Mouse (Mus musculus) forelimb bud, embryonic 11.5 days (tissue): ENCODE measurements around the gene Dnali1.

Experiments
- DNase-seq: peaks from one replicate; pipeline ENCODE4 v3.0.0-alpha.2; 2012; ENCODE audit warnings: low read depth, low spot score

Dnali1 gene

DNA sequence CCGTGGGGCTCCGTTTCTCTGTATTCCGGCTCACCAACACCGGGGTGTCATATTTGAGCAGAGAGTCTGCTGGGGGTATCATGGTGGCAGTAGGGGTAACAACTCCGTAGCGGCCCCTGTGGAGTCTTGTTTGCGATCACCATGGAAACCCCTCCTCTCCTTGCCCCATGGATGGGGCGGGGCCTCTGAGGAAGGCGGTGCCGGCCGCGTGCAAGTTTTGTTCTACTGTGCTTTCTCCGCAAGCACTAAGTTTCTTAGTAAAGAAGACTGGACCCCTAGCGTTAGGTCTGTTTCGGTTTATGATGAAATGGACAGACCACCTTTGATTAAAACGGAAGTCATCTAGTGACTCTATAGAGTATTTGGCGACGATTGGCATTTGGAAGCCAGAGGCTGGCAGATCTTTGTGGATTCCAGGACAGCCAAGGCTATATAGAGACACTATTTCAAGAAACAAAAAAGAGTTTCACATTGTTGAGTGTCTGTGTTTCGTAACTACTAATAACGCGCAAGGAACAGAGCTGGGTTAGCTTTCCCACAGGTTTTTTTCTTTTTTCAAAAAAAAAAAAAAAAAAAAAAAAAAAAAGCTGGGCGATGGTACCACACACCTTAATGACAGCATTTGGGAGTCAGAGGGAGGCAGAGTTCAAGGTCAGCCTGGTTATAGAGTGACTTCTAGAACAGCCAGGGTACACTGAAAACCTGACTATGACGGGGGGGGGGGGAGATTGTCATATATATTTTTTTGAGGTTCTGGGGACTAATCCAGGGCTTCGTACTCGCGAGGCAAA, at the start of gene Dnali1:
Dnali1 (minus strand) TSS at position 187 of the 791 bp plus-strand sequence.
- peak; percentile 53 for DNase-seq

DNA sequence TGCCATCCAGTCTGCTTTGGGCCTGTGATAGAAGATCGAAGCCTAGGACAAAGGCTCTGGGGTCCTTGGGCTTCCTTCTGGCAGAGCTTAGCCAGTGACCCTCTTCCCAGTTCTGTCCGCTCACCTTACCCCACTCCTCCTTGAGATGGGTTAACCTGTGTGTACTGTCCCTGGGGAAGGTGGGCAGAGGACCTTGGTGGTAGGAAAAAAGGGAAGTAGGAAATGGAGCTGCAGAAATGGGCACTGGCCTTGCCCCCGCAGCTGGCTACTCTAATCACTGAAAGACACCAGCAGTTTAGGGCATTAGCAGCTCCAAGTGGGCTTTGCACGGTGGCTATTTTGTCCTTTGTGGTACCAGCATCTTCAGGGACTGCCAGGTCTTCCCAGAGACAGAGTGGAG, 49.6 kb upstream of the Dnali1 start:
- DNase-seq, result no peak

DNA sequence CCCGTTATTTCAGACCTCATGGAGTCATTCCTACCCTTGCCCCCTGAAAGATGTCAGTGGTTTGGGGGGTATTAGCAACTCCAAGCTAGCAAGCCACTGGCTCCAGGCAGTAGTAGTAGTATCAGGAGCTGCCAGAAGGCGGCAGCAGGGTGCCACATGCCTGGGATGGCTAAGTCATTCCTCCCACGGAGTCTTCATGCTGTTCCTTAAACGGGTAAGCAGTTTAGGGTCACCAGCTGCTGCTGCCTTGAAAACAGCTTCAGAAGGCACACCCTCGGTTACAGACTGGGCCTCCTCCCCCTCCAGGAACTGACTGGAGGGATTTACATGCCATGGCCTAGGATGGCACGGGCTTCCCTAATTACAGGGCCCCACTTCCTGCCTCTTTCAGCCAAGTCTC, 49.1 kb upstream of the Dnali1 start:
- peak; percentile 86 for DNase-seq

DNA sequence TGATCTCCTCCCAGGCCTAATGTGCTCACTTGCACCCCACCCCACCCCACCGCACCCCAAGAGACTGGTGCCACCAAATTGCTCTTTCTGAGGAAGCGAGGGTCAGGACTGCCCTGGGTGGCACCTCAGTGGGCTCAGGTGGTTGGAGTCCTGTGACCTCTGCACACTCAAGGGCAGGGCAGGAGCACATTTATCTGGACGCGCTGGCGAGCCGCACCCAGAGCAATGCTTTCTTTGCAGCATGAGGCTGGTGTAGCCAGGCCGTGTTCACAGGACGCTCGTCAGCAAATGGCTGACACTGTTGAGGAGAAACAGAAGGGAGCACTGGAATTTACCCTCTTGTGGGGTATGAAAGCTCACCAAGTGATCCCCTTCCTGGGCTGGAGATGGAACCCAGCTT, 39.9 kb upstream of the Dnali1 start:
- no peak for DNase-seq

DNA sequence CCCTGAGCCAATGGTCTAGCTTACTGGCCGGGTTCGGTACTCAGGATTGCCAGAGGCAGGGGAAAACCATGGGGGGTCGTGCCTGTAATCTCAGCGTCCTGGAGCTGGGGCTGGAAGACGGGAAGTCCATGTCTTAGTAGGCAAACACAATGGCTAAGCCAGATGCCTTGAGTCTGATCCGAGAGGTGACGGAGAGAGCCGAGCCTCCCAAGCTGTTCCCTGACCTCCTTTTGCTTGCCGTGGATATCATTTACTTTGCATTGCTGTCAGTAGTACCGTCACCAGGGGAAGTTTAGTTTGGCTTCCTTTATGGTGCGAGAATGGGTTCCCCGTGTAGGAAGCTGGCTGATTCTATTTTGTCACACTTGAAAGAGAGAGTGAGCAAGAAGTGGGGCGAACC, 35.8 kb upstream of the Dnali1 start:
- DNase-seq, result no peak

DNA sequence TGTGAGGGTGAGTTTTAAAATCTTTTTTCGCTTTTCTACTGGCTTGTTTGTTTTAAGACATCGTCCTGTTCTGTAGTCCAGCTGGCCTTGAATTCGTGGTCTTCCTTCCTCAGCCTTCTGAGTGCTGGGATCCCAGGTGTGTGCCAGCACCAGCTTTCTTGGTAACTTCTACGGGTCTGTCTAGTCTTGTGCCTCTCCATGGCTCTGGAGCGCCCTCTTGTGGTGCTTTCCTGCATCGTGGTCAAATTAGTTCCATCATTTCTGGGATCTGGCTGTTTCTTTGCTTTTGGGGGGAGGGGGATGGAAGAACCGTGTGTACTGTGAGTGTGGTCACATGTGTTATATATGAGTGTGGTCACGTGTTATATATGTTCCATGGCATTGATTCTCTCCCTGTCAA, 34.0 kb upstream of the Dnali1 start:
- DNase-seq, result peak; percentile 88

DNA sequence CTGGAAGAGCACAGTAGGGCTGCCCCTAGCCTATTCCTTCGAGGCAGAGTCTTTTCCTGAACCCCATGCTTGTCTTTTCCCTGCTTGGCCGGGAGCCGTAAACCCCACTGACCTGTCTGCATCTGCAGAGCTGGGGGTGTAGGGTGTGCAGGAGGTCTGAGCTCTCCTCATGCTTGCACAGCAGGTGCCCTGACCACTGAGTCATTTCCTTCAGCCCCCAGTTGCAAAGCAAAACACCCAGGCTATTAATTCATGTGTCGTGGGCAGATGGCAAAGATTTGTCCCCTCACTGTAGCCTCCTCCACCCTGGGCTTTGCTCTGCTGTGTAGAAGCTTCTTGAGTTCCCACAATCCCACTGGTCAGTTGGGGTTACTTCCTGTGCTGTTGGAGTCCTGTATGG, 31.9 kb upstream of the Dnali1 start:
- no peak for DNase-seq

DNA sequence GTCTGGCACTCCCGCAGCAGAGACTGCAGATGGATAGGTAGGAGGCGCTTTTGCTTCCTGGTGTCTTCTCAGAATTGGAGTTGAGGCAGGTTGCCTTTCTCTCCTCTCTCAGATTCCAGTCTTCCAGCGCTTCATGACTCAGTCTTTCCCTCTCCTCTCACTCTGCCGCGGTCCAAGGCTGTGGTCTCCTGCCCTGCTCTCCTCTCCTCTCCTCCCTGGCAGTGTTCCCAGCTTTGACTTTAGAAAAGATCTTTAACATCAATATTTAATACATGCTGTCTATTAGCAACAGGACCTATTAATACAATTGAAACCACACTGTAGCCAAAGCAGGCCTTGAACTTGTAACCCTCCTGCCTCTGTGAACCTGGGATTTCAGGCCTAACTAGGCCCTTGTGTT, 30.6 kb upstream of the Dnali1 start:
- no peak for DNase-seq

DNA sequence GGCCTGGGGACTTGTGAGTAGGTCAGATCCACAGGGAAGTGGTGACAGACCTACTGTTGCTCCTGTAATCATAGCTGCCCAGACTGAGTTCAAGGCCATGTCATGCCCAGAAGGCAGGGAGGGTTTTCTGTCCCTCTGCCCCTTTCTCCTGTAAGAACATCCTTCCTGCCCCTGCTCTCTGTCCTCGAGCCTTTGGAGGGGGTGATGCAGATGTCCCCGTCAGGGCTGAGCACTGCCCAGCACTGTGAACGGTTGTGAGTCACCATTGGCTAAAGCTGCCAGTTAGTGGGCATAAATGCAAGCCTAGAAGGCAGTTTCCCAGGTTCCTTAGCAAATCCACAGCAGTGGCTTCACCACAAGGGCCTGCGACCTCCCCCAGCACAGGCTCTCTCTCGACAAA, 27.5 kb upstream of the Dnali1 start:
- DNase-seq, result no peak

DNA sequence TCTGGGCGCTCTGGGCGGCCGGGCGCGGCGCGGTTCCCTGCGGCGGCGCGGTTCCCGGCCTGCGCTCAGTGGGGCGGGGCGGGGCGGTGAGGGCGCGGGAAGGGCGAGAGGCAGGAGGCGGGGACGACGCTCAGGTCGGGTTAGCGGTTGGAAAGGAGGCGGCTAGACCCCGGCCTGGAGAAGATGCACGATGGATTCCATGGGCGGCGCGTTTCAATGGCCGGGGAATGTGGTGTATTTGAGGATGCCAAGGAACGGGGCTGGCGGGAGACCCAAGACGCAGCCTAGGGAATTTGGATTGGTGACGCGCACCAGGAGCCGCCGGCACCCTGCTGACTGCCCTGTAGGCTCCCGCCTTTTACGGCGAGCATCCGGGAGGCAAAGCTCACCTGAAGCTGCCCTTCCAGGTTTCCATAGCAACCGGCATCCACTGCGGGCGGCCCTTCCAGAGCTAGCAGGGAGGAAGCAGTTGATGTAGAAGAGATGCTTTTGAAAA, 19.9 kb upstream of the Dnali1 start:
- peak; percentile 68 for DNase-seq

DNA sequence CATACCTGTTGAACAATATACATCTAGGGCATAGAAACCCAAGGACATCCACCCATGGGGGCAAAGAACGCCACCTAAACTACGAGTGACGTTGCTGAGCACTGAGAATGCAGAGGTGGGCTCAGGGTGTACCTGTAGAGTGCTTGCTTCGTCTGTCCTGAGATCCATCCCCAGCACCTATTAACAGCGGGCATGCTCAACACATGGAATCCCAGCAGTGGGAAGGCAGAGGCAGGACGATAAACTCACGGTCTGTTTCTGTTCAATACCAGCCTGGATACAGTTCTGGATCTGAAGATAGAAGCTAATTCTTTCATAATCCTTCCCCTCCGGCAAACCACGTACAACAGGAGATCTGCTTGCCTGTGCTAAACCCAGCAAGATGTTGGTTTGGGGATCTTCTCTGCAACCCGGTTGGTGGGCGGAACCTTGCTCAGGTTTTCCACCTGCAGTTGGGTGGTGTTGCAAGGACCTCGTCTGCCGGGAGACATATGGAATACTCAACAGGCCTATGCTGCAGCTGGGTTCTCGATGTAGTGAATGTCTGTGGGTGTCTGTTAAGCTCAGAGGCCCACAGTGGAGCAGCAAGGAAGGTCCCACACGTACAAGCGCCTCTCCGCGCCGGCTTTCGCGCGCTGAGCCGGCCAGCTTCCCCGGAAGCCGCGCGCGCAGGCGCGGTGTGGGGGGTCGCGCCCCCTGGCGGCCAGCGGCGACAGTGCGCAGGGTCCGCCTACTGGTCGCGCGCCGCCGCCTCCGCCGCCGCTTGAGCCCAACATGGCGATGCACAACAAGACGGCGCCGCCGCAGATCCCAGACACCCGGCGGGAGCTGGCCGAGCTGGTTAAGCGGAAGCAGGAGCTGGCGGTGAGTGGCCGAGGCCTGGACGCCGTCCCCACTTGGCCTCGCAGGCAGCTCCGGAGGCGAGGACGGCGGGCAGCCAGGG, 19.2 kb upstream of the Dnali1 start, which contains the start of gene Meaf6:
Meaf6 (plus strand) TSS at position 732 of the 943 bp plus-strand sequence.
- DNase-seq, result peak; percentile 85

DNA sequence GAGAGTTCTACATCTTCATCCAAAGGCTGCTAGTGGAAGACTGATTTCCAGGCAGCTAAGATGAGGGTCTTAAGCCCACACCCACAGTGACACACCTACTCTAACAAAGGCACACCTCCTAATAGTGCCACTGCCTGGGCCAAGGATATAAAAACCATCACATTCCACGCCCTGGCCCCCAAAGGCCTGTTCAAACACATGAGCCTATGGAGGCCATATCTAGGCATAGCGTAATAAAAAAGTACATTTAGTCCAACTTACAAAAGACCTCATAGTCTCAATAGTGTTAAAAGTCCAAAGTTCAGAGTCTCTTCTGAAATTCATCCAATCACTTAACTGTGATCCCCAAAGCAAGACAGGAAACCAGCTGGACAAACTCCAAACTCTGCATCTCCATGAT, 13.2 kb upstream of the Dnali1 start:
- DNase-seq, result no peak

DNA sequence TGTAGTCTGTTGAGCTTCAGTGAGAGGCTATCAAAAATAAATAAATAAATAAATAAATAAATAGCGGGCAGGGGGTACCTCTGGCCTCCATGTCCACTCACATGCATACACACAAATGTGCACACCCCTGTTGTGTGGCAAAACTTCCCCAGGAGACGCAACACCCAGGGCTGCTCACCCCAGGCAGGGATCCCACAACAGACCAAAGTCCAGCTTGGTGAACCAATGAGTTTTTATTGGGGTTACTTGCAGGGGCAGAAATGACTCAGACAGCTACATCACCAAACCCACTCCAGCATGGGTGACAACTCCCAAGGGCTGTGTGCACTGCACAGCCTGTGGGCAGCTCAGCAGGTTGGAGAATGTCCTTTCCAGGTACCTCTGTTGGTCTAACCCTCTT, 12.2 kb upstream of the Dnali1 start:
- DNase-seq, result no peak

DNA sequence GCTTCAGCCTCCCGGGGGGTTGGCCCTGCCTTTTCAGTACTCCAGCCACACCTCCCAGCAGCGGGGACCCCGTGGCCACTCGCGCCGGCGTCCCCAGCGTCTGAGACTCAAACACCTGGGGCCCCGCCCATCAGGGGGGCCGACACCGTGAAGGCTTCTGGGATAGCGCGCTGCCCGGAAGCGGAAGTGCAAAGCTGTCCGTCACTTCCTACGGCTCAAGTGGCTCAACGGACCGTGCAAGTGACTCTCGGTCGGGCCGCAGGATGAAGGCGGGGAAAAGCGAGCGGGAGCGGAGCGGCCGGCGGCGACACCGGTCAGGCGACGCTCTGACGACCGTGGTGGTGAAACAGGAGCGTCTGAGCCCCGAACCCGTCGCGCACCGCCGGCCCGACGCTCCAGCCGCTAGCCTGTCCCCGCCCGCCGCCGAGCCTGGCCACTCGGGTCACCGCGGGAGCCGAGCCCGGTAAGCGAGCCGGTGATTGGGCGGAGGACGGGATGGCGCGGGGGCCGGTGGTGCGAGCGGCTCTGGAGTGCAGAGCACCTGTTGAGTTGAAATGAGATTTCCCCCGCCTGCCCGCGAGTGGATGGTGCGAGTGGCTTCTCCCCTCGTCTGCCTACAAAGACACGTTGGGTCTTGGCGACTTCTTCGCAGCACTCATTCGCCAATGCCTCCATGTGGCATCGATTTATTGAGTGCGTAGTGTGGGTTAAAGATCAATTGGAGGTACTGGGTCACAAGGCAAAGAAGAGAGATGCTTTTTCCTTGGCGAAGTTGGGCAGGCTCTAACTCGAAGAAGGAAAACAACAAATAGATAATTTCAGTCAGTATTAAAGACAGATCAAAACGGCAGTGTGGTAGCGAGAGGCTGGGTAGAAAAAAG, 1.2 kb upstream of the Dnali1 start, which contains the start of gene Snip1:
Snip1 (plus strand) TSS at position 183 of the 881 bp plus-strand sequence.
- DNase-seq, result peak; percentile 92

DNA sequence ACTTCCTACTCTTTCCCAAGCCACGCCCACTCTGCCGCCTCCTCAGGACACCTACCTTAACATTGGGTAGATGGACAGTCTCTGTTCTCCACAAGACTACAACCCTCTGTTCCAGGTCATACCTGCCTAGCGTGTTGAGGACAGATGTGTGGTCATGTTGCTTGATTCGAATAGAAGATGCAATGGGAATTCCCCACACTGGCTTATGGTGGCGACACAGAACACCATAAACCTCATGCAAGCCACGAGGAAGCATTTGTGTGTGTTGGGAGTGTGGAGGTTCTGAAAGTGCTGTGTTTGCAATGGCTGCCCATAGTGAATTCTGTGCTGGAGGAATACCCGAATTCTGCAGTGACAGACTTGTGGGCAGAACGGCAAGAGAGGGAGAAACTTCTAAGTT, 1.7 kb downstream of the Dnali1 start:
- DNase-seq, result no peak

DNA sequence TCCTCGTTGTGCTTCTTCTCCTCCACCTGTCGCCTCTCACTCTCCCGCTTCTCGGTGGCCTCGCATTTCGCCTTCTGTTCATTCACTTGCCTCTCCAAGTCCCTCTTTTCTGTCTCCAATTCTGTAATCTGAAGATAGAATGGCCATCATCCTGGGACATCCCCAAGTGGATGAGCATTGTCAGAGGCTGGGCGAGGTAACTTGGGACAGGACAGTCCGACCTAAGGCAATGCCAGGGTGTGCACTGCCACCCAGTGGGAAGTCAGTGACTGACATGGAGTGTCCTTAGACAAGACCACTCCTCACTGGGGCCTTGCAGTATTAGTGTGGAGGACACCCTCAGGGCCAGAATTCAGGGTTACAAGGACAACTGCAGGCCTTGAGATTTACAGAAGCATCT, 6.5 kb downstream of the Dnali1 start:
- peak; percentile 59 for DNase-seq

DNA sequence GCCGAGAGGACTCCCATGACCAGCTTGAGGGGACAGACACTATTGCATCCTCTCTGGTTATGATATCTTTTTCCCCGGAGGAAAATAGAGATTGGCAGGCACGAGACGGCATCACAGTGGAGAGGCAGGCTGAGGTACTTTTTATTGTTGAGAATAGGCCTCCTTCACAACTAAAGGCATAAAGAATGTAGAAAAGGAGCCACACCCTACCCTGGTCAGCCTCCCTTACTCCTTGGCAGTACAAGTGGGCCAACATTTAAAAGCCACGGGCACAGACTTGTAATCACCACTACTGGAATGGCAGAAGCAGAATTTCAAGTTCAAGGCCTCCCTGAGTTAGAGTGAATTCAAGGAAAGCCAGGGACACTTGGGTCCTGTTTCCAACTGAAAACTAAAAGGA, 7.5 kb downstream of the Dnali1 start:
- no peak for DNase-seq

DNA sequence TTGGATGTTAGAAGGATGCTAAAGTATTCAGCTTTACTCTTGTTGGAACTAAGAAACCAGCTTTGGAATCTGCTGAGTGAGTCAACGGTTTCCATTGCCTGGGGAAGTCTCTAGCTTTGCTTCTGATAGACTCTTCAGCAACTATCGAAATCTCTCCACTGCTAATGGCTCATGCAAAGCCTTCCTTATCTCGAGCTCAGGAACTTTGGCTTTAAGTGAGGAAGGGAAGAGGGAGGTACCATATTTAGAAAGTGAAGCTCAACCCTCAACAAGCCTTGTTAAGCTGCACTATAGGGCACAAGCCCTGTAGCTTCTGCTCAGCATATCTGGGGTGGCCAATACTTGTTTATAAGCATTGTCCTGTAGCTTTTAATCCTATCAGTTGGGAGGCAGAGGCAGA, 8.2 kb downstream of the Dnali1 start:
- no peak for DNase-seq

DNA sequence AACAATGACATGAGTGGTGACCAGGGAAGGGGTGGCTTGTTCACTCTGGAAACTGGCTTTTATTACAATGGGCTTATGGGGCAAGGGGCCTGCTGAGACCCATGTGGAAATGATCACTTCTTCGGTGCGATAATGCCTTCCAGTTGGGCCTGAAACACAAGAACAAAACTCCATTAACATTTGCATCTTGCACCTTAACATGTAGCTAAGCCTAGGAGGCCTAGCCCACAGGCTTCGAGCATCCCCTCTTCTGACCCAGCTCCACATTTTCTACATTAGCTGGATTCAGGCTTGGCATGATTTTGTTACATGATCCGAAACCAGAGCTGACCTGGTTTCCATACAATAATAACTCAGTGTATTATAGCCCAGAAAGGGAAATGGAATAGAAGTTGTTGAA, 9.0 kb downstream of the Dnali1 start:
- peak; percentile 61 for DNase-seq

DNA sequence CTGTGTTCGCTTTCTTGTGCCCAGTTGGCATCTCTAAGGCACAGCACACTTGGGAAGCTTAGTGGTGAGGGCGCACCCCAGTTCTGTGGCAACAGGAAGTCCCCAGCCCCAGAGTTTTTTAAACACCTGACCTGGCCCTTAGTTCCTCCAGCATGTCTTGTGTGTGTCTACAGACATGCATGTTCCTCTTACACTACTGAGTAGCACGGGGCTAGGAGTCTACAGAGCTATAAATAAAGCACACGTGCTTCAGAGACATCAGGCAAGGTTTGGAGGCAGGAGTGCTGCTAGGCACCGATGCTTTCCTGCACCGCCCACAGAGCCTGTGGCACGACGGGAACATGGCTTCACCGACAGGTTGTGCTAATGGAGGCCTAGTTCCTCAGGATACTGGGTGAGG, 10.1 kb downstream of the Dnali1 start:
- DNase-seq, result no peak

DNA sequence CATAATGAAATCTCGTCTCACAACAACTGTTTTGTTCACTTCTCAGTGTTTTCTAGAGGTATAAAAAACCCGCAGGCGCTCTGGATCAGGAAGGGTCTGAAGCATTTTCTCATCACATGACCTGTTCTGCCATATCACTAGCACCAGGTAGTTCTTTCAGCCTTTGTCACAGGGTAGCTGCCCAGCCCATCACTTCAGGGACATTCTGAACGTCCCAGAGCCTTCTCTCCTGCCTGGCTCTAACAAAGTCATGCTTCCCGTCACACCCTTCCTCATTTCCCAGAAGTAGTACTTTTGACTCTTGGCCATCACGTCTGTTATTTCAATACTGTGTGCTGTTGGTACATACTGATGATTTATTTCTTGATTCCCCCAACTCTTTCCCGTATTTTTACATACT, 21.0 kb downstream of the Dnali1 start:
- no peak for DNase-seq
